Mouse (Mus musculus) hindbrain, postnatal 0 days (tissue): ENCODE data around the gene Abl1. TPM values are rescaled to one million over a fixed set of nuclear protein-coding genes. Genes with fewer than 3 reads are reported as not detected.

Experiments used
- ATAC-seq: fragments of 200-750 bp; cut with Nextera tagmentation; 2 replicates; pipeline ENCODE4 v1.8.0; 2017; ENCODE audit warnings: mild to moderate bottlenecking, moderate TSS enrichment, moderate library complexity
- DNase-seq: peaks from one replicate; pipeline ENCODE4 v3.0.0-alpha.2; 2015; ENCODE audit warnings: low spot score
- H3K27ac ChIP-seq: fragments of 300-500 bp; sonication (generic); 2 replicates; pipeline ENCODE4 v1.5.1; 2014; ENCODE audit warnings: mild to moderate bottlenecking
- H3K27me3 ChIP-seq: fragments of 300-500 bp; sonication (generic); 2 replicates; pipeline ENCODE4 v1.6.1; 2014; ENCODE audit warnings: low read length, mixed read lengths; ENCODE audit not compliant: insufficient read depth
- H3K36me3 ChIP-seq: fragments of 300-500 bp; sonication (generic); 2 replicates; pipeline ENCODE4 v1.6.1; 2014; ENCODE audit warnings: low read length, mixed read lengths; ENCODE audit not compliant: insufficient read depth
- H3K4me1 ChIP-seq: fragments of 300-500 bp; sonication (generic); 2 replicates; pipeline ENCODE4 v1.6.1; 2014; ENCODE audit warnings: antibody characterized with exemption, low read length, mixed read lengths; ENCODE audit not compliant: insufficient read depth
- H3K4me2 ChIP-seq: fragments of 300-500 bp; sonication (generic); 2 replicates; pipeline ENCODE4 v1.6.1; 2014; ENCODE audit warnings: low read depth, mild to moderate bottlenecking, low read length, moderate library complexity, mixed read lengths
- H3K4me3 ChIP-seq: fragments of 300-500 bp; sonication (generic); 2 replicates; pipeline ENCODE4 v1.5.1; 2014; ENCODE audit warnings: low read length
- H3K9ac ChIP-seq: fragments of 300-500 bp; sonication (generic); replicated peaks from 2 replicates; pipeline ENCODE4 v1.6.1; 2014; ENCODE audit warnings: mild to moderate bottlenecking, low read length, moderate library complexity, mixed read lengths
- H3K9me3 ChIP-seq: fragments of 300-500 bp; sonication (generic); 2 replicates; pipeline ENCODE4 v1.6.1; 2016; ENCODE audit warnings: low read length, mixed read lengths
- CTCF ChIP-seq: IDR thresholded peaks from 2 replicates; pipeline ENCODE4 v1.5.1; 2016; ENCODE audit warnings: antibody characterized with exemption, control low read depth, low read depth
- WGBS: fragments of 180-500 bp; shearing (Covaris S2); extraction: QIAGEN DNeasy Blood & Tissue Kit; methylation state at CpG from one replicate; pipeline ENCODE4 v1.1.7; 2014; 5-methylcytosine and 5-hydroxymethylcytosine counted together
- polyA plus RNA-seq: library from polyadenylated mRNA; unstranded; fragments of >200 nt; fragmentation: Nextera tagmentation; extraction: Ambion mirVana; gene quantifications from 2 replicates; pipeline ENCODE4 v1.2.1, GENCODE M21; 2015
- total RNA-seq: library from RNA; depleted of rRNA; stranded (reverse); fragments of >200 nt; gene quantifications from 2 replicates; pipeline ENCODE4 v1.2.3, GENCODE M21; 2014; rRNA removed

Gene Abl1
- 52.1 and 57.5 TPM in 2 replicates for total RNA-seq
- 11.3 and 13.1 TPM in 2 replicates for polyA plus RNA-seq

DNA sequence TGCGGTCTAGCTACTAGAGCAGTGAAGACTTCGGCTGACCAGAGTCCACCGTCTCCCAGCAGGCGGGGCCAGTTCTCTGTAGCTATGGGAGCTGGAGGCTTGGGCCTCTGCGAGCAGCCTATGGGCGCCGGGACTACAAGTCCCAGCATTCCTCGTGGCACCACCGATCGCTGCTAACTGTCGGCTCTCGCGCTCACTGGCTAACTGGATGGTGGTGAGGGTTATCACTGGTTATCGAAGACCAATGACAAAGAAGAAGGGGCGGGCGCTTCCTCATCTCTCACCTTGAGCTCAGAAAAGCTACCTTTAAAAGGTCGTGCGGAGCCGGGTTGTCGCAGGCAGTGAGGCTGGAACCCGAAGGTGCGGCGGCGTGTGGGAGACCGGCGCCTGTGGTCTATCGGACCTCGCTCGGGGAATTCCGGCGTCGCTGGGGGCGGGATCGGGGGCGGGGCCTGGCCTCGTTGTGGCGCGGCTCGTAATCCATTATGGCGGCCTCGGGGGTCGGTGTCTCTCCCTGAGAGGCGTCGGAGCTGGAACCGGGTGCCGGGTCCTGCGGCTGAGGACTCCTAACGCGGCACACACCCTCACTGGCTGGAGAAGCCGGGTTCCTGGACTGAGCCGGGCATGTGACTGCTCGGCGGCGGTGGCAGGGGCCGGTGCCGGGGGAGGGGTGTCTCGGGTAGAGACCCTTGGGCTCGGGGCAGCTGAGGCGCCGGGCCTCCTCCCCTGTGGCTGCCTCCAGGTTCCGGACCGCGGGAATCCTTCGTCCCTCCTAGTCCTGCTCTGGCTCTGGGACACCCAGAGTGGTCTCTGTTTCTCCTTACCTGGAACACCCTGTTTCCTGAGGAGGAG lies at the start of gene Abl1:
Gene Abl1, plus strand, starts transcription at position 303 of the 852 bp plus-strand sequence.
- H3K36me3 ChIP-seq: no peaks in the 10 kb centered on the region
- H3K9ac ChIP-seq: peak within 1 kb of the TSS; percentile 87
- peak within 1 kb of the TSS; percentile 91 for H3K27ac ChIP-seq
- TF ChIP-seq CTCF: peak; percentile 51
- peak within 1 kb of the TSS; percentile 94 for H3K4me2 ChIP-seq
- 1% methylated on average over 54 of the region's 64 CpGs for WGBS
- peak; percentile 98 for DNase-seq
- H3K4me3 ChIP-seq: peak within 1 kb of the TSS; percentile 97
- no peaks in the 10 kb centered on the region for H3K27me3 ChIP-seq
- H3K9me3 ChIP-seq: no peaks in the 10 kb centered on the region
- ATAC-seq: peak; percentile 100
- peaks cover 15% of the 10 kb centered on the region for H3K4me1 ChIP-seq

DNA sequence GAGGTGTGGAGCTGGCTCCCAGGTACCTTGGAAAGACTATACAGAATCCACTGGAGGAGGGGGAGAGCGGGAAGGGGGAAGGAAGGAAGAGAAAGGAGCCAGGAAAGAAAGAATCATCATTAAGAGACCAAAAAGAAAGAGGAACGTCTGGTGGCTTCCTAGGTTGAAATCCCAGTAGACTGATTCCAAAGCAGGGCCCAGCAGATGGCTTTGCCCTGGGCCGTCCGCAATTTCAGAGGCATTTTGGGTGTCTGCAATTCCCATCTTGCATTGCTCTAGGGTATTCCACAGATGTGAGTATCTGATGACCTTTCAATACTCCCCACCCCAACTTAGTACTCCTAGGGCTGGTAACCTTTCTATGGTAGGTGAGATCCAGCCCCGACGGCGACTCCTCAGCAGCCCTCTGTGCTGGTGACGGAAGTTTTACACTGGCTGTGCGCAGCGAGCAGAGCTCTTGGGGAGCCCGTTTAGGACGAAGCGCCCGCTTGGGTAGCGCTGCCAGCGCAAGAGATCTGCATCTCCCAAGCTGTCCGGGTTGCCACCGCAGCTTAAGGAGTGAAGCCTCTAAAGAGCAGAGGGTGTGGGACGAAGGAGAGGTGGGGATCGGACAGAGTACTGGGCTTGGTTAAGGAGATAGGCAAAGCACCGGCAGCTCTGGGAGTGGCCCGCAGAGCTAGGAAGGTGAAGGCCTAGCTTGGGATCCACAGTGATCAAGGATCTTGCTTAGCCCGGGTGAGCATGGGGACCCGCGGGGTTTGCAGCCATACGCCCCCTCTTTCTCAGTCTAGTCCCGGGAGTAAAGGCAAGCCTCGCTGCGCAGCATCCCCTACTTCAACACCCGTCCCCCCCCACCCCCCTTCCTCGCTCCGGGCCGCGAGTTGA lies 49.4 kb upstream of the Abl1 start:
- no peak for ATAC-seq
- H3K4me2 ChIP-seq: no peak overlapping the region
- H3K4me3 ChIP-seq: no peak overlapping the region
- no peaks in the 10 kb centered on the region for H3K36me3 ChIP-seq
- no peak overlapping the region for H3K27ac ChIP-seq
- 3% methylated on average over 28 of the region's 34 CpGs for WGBS
- peaks cover 79% of the 10 kb centered on the region for H3K27me3 ChIP-seq
- no peak for TF ChIP-seq CTCF
- no peak for DNase-seq
- peaks cover 9% of the 10 kb centered on the region for H3K4me1 ChIP-seq
- no peaks in the 10 kb centered on the region for H3K9me3 ChIP-seq
- H3K9ac ChIP-seq: no peak overlapping the region

DNA sequence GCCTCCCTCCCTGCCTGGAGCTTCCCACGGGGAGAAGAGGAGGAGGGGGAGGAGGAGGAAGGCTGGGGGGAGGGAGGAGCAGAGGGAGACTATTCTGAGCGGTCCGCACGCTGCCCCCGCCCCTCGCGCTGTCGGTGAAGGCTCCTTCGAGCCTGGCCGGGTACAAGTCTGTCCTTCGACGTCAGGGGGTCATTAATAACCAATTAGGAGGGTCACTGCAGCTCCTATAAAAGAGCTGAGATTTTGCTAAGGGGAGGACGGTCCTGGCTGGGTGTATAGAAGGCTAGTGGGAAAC lies 48.8 kb upstream of the Abl1 start:
- no peak overlapping the region for H3K9ac ChIP-seq
- H3K27me3 ChIP-seq: peaks cover 79% of the 10 kb centered on the region
- H3K4me3 ChIP-seq: no peak overlapping the region
- peaks cover 9% of the 10 kb centered on the region for H3K4me1 ChIP-seq
- H3K9me3 ChIP-seq: no peaks in the 10 kb centered on the region
- H3K27ac ChIP-seq: no peak overlapping the region
- DNase-seq (no peak), ATAC-seq (0 out of 2 replicates have a peak, but pooled peaks have one; percentile 36)
- no peak for TF ChIP-seq CTCF
- no peak overlapping the region for H3K4me2 ChIP-seq
- H3K36me3 ChIP-seq: no peaks in the 10 kb centered on the region
- WGBS: 0% methylated on average over 11 of the region's 13 CpGs

- H3K36me3 ChIP-seq: no peaks in the 10 kb centered on the region
- ATAC-seq: no peak
- H3K27me3 ChIP-seq: peaks cover 80% of the 10 kb centered on the region
- H3K27ac ChIP-seq: no peak within 1 kb of the TSS
- TF ChIP-seq CTCF: no peak
- DNase-seq: no peak
- no peak within 1 kb of the TSS for H3K9ac ChIP-seq
- H3K4me2 ChIP-seq: peak within 1 kb of the TSS; percentile 44
- H3K4me1 ChIP-seq: peaks cover 9% of the 10 kb centered on the region
- 1% methylated on average over 41 of the region's 41 CpGs for WGBS
- no peak within 1 kb of the TSS for H3K4me3 ChIP-seq
- no peaks in the 10 kb centered on the region for H3K9me3 ChIP-seq
These were observed 48.1 kb upstream of the Abl1 start, which contains the start of gene Prdm12 for GRCm38 (mm10) chr2:31639901-31640608. TSS of gene Prdm12 (plus strand) at chr2:31640037.

- peak overlapping the region; percentile 14; the same call in 1 of the 2 replicates for H3K4me3 ChIP-seq
- no peak overlapping the region for H3K9ac ChIP-seq
- peak; percentile 23 for DNase-seq
- peaks cover 79% of the 10 kb centered on the region for H3K27me3 ChIP-seq
- H3K36me3 ChIP-seq: no peaks in the 10 kb centered on the region
- H3K4me2 ChIP-seq: peak overlapping the region; percentile 44
- no peaks in the 10 kb centered on the region for H3K9me3 ChIP-seq
- no peak for TF ChIP-seq CTCF
- under 1% methylated on average over 48 of the region's 48 CpGs for WGBS
- ATAC-seq: no peak
- peaks cover 9% of the 10 kb centered on the region for H3K4me1 ChIP-seq
- no peak overlapping the region for H3K27ac ChIP-seq
These were observed 47.3 kb upstream of the Abl1 start for GRCm38 (mm10) chr2:31640609-31641507.

- Histone ChIP-seq H3K4me3 (no peak overlapping the region), H3K36me3 (no peaks in the 10 kb centered on the region), H3K4me1 (peaks cover 5% of the 10 kb centered on the region), H3K9ac (no peak overlapping the region), H3K9me3 (no peaks in the 10 kb centered on the region), H3K27me3 (peaks cover 85% of the 10 kb centered on the region), H3K4me2 (peak overlapping the region; percentile 44), H3K27ac (no peak overlapping the region)
- no peak for TF ChIP-seq CTCF
- 2% methylated on average over 11 of the region's 11 CpGs for WGBS
- DNase-seq (no peak), ATAC-seq (no peak)
These were observed 46.7 kb upstream of the Abl1 start for GRCm38 (mm10) chr2:31641508-31641830.
